Mouse (Mus musculus): ENCODE measurements around the gene Rgs19. TPM values are rescaled to one million over a fixed set of nuclear protein-coding genes. Genes with fewer than 3 reads are reported as not detected.

Gene Rgs19
- 47.5 and 47.6 TPM in 2 replicates for polyA plus RNA-seq (2016; fragmentation: Nextera tagmentation; extraction: Ambion mirVana)

DNA sequence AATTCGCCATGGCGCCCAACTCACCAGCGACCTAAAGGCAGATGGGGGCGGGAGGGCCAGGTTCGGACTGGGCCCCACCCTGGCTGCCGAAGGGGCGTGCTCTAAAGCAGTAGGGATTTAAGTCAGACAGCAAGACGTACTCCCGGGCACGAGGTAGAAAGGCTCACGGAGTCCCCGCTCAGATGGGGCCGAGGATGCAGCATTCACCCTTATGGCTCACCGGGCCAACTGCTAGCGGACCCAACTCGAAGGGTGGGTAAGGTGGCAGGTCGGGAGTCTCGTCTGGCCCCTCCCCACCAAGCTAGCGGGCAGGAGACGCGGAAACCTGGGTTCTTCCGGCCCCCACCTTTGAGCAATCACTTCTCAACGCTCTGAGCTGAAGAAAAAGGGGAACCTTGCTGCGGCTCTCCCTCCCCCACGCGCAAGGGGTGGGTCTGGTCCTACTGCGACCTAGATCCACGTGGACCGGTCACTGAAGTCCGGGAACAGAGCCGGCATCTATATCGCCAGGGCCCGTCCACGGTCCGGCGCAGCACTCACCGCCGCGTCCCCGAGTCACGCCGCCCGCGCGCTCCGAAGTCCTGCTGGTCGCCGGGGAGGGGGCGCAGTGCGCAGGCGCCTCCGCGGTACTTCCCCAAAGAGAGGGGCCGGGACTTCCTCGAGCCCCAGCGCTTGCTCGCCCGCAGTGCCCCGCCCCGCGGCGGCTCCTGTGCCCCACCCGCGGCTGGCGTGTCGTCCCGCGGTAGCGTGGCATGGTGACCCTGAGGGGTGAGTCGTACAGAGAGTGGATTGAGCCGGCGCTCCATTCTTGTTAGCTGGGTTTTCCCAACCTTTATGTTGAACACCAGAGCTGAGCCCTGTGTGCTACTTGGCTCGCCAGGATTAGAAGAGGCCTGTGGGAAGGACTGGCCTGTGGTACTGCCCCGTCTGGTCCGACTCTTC lies at the start of gene Rgs19:
Gene Rgs19 (minus strand): TSS at position 639 of the 942 bp plus-strand sequence.
- no peaks in the 10 kb centered on the region for H3K9me3 ChIP-seq
- H3K4me2 ChIP-seq = peak within 1 kb of the TSS; percentile 85
- peak within 1 kb of the TSS; percentile 80 for H3K9ac ChIP-seq
- H3K4me3 ChIP-seq (replicated peaks) = peak within 1 kb of the TSS; percentile 72
- peak within 1 kb of the TSS; percentile 59 for H3K27ac ChIP-seq
- under 1% methylated on average over 69 of the region's 75 CpGs for WGBS
- peak; percentile 87 for ATAC-seq (ENCODE audit: low FRiP score)
- peaks cover 15% of the 10 kb centered on the region for H3K36me3 ChIP-seq (replicated peaks)
- H3K27me3 ChIP-seq = peaks cover 10% of the 10 kb centered on the region; the same call in 1 of the 2 replicates
- H3K4me1 ChIP-seq = peaks cover 16% of the 10 kb centered on the region

DNA sequence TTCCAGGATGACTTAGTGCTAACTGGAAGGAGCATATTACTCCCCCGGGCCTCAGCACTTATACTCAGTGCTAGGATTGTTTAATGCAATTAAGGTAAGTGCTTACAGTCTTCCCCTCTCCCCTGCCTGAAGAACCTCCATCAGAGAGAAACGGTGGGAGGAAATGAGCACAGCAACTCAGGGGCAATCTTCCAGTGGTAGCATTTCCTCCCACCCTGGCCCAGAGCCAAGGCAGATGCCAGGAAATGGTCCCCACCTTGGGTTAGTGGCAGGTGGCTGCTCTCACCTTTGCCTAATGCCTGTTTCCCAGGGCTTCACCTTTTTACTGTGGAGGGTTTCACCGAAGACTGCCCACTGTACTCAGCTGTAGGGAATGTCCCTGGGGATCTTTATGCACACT lies 36.3 kb upstream of the Rgs19 start:
- Histone ChIP-seq H3K9me3 (no peaks in the 10 kb centered on the region), H3K36me3 (replicated peaks) (no peaks in the 10 kb centered on the region), H3K9ac (no peak overlapping the region), H3K27me3 (no peaks in the 10 kb centered on the region), H3K4me2 (no peak overlapping the region), H3K4me3 (replicated peaks) (no peak overlapping the region), H3K4me1 (peaks cover 12% of the 10 kb centered on the region), H3K27ac (no peak overlapping the region)
- ATAC-seq (ENCODE audit: low FRiP score) = no peak
- WGBS = 82% methylated on average over 3 of the region's 3 CpGs

DNA sequence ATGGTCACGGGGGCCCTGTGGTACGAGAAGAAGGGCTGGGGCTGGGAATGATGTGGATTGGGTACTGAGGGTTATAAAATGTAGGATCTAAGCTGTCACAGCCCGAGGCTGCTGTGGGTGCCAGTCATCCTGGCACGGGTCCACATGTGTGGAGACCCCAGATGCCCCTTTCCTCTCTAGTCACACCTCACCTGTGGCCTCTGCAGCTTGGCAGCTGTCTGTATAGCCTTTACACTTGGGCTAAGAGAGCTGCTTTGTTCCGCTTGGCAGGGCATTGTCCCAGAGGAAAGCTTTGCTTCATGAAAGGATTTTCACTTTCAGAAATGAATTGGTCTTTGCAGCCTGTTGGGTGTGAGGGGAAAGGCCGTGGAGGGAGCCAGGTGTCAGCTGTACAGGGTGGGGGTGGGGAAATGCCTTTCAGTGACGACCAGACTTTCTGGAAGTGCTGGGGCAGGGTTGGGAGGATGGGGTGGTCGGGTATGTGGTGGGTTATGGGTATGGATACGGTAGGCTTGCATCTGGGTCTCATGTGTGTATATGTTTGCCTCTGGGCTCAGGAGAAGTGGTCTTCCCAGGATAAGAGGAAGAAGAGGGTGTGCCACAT lies 34.0 kb upstream of the Rgs19 start:
- H3K4me3 ChIP-seq (replicated peaks) = no peak overlapping the region
- peak overlapping the region; percentile 59; the same call in 1 of the 2 replicates for H3K27ac ChIP-seq
- peaks cover 12% of the 10 kb centered on the region for H3K4me1 ChIP-seq
- no peak overlapping the region for H3K4me2 ChIP-seq
- no peaks in the 10 kb centered on the region for H3K36me3 ChIP-seq (replicated peaks)
- WGBS = 38% methylated on average over 9 of the region's 9 CpGs
- H3K27me3 ChIP-seq = no peaks in the 10 kb centered on the region
- ATAC-seq (ENCODE audit: low FRiP score) = peak; percentile 57; the same call in 1 of the 2 replicates
- no peak overlapping the region for H3K9ac ChIP-seq
- H3K9me3 ChIP-seq = no peaks in the 10 kb centered on the region

DNA sequence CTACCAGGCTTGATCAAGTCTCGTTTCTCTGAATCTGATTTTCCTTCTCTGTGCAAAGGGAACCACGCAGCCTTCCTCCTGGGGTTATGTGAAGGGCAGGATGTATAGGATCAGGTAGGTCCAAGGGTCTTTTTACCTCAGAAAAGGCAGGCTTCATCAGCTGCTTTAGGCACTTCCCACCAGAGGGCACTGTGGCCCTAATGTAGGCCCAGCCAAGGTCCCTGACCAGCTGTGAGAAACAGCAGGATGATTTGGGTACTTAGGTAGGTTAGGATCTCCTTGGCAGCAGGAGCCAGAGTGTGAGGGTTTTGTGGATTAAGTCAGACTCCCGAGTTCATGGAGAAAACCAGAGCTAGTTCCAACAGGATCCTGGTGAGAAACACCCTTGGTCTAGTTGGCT lies 28.4 kb upstream of the Rgs19 start:
- no peak overlapping the region for H3K4me3 ChIP-seq (replicated peaks)
- no peaks in the 10 kb centered on the region for H3K27me3 ChIP-seq
- H3K4me2 ChIP-seq = no peak overlapping the region
- H3K36me3 ChIP-seq (replicated peaks) = peaks cover 19% of the 10 kb centered on the region
- H3K9ac ChIP-seq = no peak overlapping the region
- H3K9me3 ChIP-seq = no peaks in the 10 kb centered on the region
- WGBS = 19% methylated on average over 3 of the region's 3 CpGs
- H3K4me1 ChIP-seq = peaks cover 2% of the 10 kb centered on the region; the same call in 1 of the 2 replicates
- H3K27ac ChIP-seq = no peak overlapping the region
- ATAC-seq (ENCODE audit: low FRiP score) = peak; percentile 65; the same call in 1 of the 2 replicates

DNA sequence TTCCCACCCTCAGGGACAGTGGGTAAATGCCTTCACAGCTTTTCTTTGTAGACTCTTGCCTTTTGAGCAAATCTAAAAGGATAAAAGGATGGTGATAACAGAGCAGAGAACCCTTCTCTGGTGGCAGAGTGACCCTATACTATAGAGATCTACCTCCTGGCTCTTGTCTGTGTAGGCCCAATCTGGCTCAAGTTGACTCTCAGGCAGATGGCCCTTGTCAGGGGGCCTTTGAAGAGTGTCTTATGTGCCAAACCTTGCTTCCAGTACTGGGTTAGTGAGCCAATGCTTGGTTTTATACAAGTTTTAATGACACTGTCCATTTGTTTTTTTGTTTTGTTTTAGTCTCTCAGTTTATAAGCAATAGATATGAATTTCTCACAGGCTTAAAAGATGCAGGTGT lies 27.4 kb upstream of the Rgs19 start:
- Histone ChIP-seq H3K27me3 (no peaks in the 10 kb centered on the region), H3K4me3 (replicated peaks) (no peak overlapping the region), H3K9me3 (no peaks in the 10 kb centered on the region), H3K9ac (no peak overlapping the region), H3K27ac (no peak overlapping the region), H3K4me2 (no peak overlapping the region), H3K4me1 (peaks cover 2% of the 10 kb centered on the region; the same call in 1 of the 2 replicates), H3K36me3 (replicated peaks) (peaks cover 19% of the 10 kb centered on the region)
- no peak for ATAC-seq (ENCODE audit: low FRiP score)

DNA sequence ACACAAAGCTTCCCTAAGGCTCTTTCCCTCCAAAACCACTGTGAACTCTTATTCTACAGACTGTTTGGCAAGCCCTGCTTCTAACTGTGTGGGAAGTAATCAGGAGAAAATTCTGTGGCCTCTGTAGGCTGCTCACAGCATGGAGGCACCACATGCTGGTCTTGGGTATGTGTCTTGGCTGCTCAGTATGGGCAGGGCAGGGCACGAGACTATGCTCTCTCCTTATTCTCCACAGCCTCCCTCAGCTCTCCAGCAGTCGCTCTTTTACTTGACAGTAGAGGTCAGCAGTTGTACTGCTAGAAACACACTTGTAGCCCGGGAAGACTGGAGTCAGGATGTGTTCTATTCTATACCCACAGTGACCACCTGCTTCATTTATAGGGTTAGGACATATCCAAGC lies 26.3 kb upstream of the Rgs19 start:
- 40% methylated on average over 3 of the region's 3 CpGs for WGBS
- Histone ChIP-seq H3K27ac (no peak overlapping the region), H3K4me1 (peaks cover 14% of the 10 kb centered on the region), H3K4me3 (replicated peaks) (no peak overlapping the region), H3K27me3 (no peaks in the 10 kb centered on the region), H3K4me2 (no peak overlapping the region), H3K9me3 (no peaks in the 10 kb centered on the region), H3K9ac (no peak overlapping the region), H3K36me3 (replicated peaks) (peaks cover 19% of the 10 kb centered on the region)
- no peak for ATAC-seq (ENCODE audit: low FRiP score)

DNA sequence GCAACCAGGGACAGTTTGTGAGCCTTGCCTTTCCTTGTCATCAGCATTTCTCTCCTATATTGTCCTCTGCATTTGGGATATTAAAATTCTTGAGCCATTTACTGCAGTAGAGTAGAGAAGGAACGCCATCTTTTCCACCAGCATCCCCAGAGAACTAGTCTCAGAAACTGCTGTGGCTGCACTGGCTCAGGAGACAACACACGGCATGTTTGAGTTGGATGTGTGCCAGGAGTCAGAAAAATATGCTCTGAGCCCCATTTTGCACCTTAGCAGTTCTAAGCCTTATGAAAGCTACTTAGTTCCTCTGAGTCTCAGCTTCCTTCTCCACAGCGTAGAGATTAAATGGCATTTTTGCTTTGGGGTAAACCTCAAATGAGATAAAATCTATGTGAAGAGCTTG lies 23.2 kb upstream of the Rgs19 start:
- H3K9me3 ChIP-seq = no peaks in the 10 kb centered on the region
- peak overlapping the region; percentile 54 for H3K4me2 ChIP-seq
- no peak overlapping the region for H3K9ac ChIP-seq
- H3K27me3 ChIP-seq = no peaks in the 10 kb centered on the region
- no peak for ATAC-seq (ENCODE audit: low FRiP score)
- 80% methylated on average over 3 of the region's 3 CpGs for WGBS
- H3K4me1 ChIP-seq = peaks cover 34% of the 10 kb centered on the region
- H3K27ac ChIP-seq = no peak overlapping the region
- peaks cover 19% of the 10 kb centered on the region for H3K36me3 ChIP-seq (replicated peaks)
- no peak overlapping the region for H3K4me3 ChIP-seq (replicated peaks)

DNA sequence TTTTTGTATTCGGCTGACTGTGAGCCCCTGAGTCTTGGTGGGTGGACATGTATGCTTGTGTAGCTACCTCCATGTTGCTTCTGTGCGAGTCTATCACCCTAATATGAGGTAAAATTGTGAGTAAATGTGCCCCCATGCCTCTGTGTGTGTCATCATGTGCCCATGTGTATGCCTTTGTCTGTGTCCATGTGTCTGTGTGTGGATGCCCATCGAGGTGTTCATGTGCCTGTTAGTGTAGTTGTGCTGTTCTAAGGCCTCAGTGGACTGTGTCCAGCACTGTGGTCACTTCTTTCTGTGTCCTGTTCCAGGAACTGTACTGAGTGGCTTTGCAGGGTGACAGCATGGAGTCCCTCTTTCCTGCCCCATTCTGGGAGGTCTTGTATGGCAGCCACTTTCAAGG lies 21.6 kb upstream of the Rgs19 start:
- Histone ChIP-seq H3K36me3 (replicated peaks) (peaks cover 19% of the 10 kb centered on the region), H3K27ac (peak overlapping the region; percentile 81), H3K9ac (peak overlapping the region; percentile 46), H3K4me1 (peaks cover 34% of the 10 kb centered on the region), H3K4me3 (replicated peaks) (peak overlapping the region; percentile 42), H3K4me2 (peak overlapping the region; percentile 54), H3K27me3 (no peaks in the 10 kb centered on the region), H3K9me3 (no peaks in the 10 kb centered on the region)
- ATAC-seq (ENCODE audit: low FRiP score) = peak; percentile 12; the same call in 1 of the 2 replicates
- WGBS = 58% methylated on average over 3 of the region's 3 CpGs

DNA sequence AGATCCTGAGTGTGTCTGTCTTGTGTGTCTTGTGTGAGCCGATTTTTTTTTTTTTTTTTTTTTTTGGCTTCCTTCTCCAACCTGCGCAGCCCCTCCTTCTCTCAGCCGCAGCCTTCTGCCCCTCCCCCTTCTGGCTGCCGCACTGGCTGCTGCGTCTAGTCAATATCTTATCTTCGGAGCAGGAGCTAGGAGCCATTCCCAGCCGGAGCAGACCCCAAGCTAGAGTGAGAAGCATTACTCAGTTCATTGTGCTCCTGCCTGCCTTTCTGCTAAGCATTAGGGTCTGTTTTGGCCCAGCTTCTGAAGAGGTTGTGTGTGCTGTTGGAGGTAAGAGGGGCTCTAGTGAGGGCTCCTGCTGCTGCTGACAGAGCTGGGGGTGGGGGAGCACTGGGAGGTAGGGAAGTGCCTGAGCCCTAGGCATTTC lies 21.1 kb upstream of the Rgs19 start, which contains the start of gene Oprl1:
Gene Oprl1 (plus strand): TSS at position 114 of the 424 bp plus-strand sequence.
- H3K27me3 ChIP-seq = no peaks in the 10 kb centered on the region
- peak within 1 kb of the TSS; percentile 46 for H3K9ac ChIP-seq
- peak within 1 kb of the TSS; percentile 54 for H3K4me2 ChIP-seq
- peak within 1 kb of the TSS; percentile 42 for H3K4me3 ChIP-seq (replicated peaks)
- H3K4me1 ChIP-seq = peaks cover 34% of the 10 kb centered on the region
- peak; percentile 63 for ATAC-seq (ENCODE audit: low FRiP score)
- no peaks in the 10 kb centered on the region for H3K9me3 ChIP-seq
- H3K27ac ChIP-seq = peak within 1 kb of the TSS; percentile 81
- WGBS = 2% methylated on average over 7 of the region's 7 CpGs
- peaks cover 18% of the 10 kb centered on the region for H3K36me3 ChIP-seq (replicated peaks)

DNA sequence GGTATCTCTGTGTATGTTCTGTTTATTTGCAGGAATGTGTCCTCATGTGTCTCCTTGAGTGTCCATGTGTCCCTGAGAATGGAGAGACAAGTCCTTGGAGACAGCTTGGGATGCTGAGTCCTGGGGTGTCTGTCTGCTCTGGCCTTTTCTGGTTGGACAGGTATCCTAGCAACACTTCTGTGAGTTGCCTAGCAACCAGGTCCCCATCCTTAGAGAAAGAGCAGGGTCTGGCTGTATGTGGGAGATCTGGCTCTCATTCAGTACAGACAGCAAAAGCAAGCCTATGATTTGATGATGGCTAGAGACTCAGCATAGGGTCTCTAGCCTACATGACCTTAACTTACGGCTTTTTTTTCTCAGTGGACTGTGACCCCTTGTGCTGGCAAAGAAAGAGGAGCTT lies 20.0 kb upstream of the Rgs19 start:
- H3K9ac ChIP-seq = peak overlapping the region; percentile 21
- 50% methylated on average over 1 of the region's 1 CpGs for WGBS
- peak overlapping the region; percentile 25; the same call in 1 of the 2 replicates for H3K4me2 ChIP-seq
- H3K27me3 ChIP-seq = no peaks in the 10 kb centered on the region
- H3K4me3 ChIP-seq (replicated peaks) = no peak overlapping the region
- peaks cover 34% of the 10 kb centered on the region for H3K4me1 ChIP-seq
- no peaks in the 10 kb centered on the region for H3K9me3 ChIP-seq
- peak overlapping the region; percentile 81 for H3K27ac ChIP-seq
- ATAC-seq (ENCODE audit: low FRiP score) = peak; percentile 85
- peaks cover 6% of the 10 kb centered on the region for H3K36me3 ChIP-seq (replicated peaks)

DNA sequence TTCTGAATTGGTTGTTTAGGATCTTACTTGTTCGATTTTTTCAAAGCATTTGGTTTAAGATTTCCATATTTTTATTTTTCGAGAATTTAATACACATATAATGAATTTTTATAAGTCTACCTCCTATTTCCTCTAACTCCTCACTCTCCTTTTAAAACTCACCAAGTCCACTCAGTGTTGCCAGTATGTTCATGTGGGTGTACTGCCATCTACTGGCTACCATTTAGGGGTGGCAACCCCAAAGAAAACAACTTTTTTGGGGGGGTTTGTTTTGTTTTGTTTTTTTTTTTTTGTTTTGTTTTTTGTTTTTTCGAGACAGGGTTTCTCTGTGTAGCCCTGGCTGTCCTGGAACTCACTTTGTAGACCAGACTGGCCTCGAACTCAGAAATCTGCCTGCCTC lies 12.9 kb upstream of the Rgs19 start:
- Histone ChIP-seq H3K27ac (no peak overlapping the region), H3K4me2 (no peak overlapping the region), H3K4me3 (replicated peaks) (no peak overlapping the region), H3K36me3 (replicated peaks) (no peaks in the 10 kb centered on the region), H3K27me3 (no peaks in the 10 kb centered on the region), H3K4me1 (no peaks in the 10 kb centered on the region), H3K9ac (no peak overlapping the region), H3K9me3 (no peaks in the 10 kb centered on the region)
- 46% methylated on average over 4 of the region's 4 CpGs for WGBS
- no peak for ATAC-seq (ENCODE audit: low FRiP score)

DNA sequence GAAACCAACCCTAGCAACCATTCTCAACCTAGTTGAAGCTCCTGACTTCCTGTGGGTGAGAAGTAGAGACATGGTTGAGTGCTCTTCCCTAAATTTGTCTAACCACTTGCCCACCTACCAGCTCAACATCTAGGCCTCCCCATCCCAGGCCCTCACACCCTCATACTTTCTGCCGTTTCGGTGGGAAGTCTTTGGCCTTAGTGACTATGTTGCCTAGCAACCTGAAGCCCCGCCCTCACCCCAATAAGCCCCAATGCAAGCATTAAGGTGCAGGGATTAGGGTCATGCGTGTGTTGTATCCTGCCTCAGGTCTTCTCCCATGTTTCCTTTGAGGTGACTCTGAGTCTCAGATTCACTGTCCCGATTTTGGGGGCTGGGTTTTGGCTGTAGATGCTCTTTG lies 4.5 kb upstream of the Rgs19 start, which contains the start of gene Lkaaear1:
Gene Lkaaear1 (minus strand): TSS at position 202 of the 400 bp plus-strand sequence.
- no peak within 1 kb of the TSS for H3K27ac ChIP-seq
- H3K36me3 ChIP-seq (replicated peaks) = no peaks in the 10 kb centered on the region
- H3K9me3 ChIP-seq = no peaks in the 10 kb centered on the region
- H3K4me1 ChIP-seq = peaks cover 4% of the 10 kb centered on the region
- 51% methylated on average over 5 of the region's 5 CpGs for WGBS
- no peak within 1 kb of the TSS for H3K4me3 ChIP-seq (replicated peaks)
- H3K27me3 ChIP-seq = peaks cover 10% of the 10 kb centered on the region; the same call in 1 of the 2 replicates
- H3K9ac ChIP-seq = no peak within 1 kb of the TSS
- no peak for ATAC-seq (ENCODE audit: low FRiP score)
- H3K4me2 ChIP-seq = no peak within 1 kb of the TSS
